Mouse (Mus musculus) c-Kit-positive CD71-negative TER-119-negative erythroid progenitor cells, embryonic 14.5 days (primary cell): ENCODE data around the gene Gm4214.
"Not testable (repeated sequence)": the region's sequence is repeated elsewhere in the genome, so short reads cannot be mapped to it uniquely, and the experiment has no call there.

Experiments
- DNase-seq: peaks from one replicate; pipeline ENCODE4 v3.0.0-alpha.2; 2013; ENCODE audit warnings: low read depth

Gene Gm4214

DNA sequence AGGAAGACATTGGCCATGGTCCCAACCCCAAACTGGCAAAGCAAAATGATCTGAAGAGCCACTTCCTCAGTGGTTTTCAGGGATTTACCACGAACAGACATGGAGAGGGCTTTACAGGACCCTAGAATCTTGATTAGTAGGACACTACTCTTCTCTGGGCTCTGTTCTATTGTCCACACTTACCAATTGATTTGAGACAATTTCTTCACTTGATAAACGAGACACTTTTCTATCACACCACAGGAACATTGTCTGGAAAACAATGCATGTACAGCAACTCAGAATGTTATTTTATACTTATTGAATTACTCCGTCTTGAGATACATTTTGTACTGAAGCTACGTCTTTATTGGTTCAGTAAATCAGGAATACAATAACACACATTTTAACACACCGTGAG is at the start of gene Gm4214:
Gm4214 (minus strand) TSS at position 101 of the 400 bp plus-strand sequence.
- DNase-seq: not testable (repeated sequence)

DNA sequence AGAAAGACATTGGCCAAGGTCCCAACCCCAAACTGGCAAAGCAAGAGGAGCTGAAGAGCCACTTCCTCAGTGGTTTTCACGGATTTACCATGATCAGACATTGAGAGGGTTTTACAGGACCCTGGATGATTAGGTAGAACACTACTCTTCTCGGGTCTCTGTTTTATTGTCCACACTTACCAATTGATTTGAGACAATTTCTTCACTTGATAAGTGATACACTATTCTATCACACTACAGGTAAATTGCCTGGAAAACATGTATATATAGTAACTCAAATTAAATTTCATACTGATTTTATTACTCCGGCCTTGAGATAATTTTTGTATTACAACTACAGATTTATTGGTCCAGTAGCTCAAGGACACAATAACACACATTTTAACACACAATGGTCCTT is 35.4 kb upstream of the Gm4214 start, which contains the start of gene Gm4216:
Gm4216 (minus strand) TSS at position 101 of the 400 bp plus-strand sequence.
- not testable (repeated sequence) for DNase-seq
